Mouse (Mus musculus) cerebellum, adult 2 months (tissue): ENCODE results near the gene Lrba.

Experiments used
- CTCF ChIP-seq: fragments of 200-500 bp; IDR thresholded peaks from 2 replicates; pipeline ENCODE4 v1.5.1; 2011; ENCODE audit warnings: low read depth, mild to moderate bottlenecking, control low read depth, low read length, moderate library complexity, borderline replicate concordance; ENCODE audit not compliant: insufficient read depth
- POLR2A ChIP-seq: fragments of 200-500 bp; IDR thresholded peaks from 2 replicates; pipeline ENCODE4 v1.6.1; 2011; ENCODE audit warnings: low read length, control low read depth, borderline replicate concordance; ENCODE audit not compliant: insufficient read depth

- TF ChIP-seq CTCF = no peak
- no peak for TF ChIP-seq POLR2A
Measured at GRCm38 (mm10) chr3:86802825-86803224, 578.3 kb downstream of the Lrba start.
